Mouse (Mus musculus): ENCODE results near the gene Fth1.

Fth1 gene

GRCm38 (mm10) chr19:10022414-10023303 lies 42.3 kb downstream of the Fth1 start:
- peak; percentile 41 for DNase-seq (ENCODE audit: low spot score)

- DNase-seq (ENCODE audit: low spot score): no peak
Measured at GRCm38 (mm10) chr19:10023304-10023758, 42.9 kb downstream of the Fth1 start.

GRCm38 (mm10) chr19:10025169-10025875 lies 44.9 kb downstream of the Fth1 start:
- peak; percentile 51 for DNase-seq (ENCODE audit: low spot score)

DNA sequence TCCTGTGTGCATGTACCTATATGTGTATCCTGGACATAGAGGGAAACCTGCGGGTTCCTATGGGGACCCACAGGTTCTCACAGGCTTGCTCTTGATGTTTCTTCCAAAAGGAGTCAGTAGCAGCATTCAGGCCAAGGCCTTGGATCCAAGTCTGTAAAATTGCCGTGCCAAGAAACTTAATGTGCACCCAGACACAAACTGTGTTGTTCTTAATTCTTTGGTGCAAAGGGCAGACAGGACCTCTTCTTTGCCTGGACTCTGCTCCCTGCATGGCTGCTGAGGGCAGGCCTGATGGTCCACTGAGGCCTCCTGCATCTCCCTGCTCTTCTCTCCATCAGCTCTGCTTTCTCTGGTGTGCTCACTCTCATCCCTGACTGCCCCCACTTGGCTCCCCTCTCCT lies 49.3 kb downstream of the Fth1 start:
- DNase-seq (ENCODE audit: low spot score): no peak

- DNase-seq (ENCODE audit: low spot score): peak; percentile 64
Measured at GRCm38 (mm10) chr19:10033211-10033973, 53.0 kb downstream of the Fth1 start.

DNA sequence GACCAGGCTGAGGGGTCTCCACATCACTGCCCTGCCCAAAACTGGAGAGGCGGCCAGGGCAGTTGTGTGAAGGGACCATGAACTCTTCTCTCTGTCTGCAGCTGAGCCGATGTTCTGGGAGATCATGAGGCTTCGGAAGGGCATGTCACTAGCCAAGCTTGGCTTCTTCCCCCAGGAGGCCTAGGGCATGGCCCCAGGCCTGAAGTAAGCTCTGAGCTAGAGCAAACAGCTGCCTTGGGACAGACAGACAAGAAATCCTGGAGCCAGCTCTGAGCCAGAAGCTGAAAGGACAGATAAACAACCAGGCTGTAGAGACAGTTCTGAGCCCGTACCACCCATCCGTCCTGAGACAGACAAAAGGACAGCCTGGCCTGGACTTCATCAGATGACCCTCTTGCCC lies 54.0 kb downstream of the Fth1 start:
- DNase-seq (ENCODE audit: low spot score): no peak

Data from urinary bladder, postnatal 14 days (tissue).